Comparison of ENCODE assay signal across 11 mouse cellular contexts in the genomic region with DNA sequence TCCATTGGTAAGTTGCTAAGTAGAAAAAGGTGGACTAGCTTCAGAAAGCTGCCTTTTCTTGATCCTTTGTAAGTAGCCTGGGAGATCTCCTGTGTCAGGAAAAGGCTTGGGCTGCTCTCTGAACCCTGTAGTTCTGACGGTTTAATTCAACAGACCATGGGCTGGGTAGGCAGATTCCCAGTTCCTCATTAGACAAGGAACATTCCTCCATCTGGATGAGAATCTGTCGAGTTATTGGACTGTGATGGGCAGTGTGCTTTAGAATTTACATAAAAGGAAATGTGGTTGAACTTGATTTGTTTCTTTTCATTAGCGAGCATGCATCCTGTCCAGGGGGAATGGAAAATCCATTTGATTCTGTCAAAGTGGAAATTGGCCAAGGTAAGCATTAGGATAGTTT.
"Had no signal": no experiment of that assay in that cellular context is flagged by ENCODE, and none has a peak within 500 bp of the region (broad histone marks: within the 10 kb centered on the region; RNA-seq: fewer than 3 reads in every experiment).

No protein-coding gene starts in this region.

- H3K4me2 ChIP-seq: liver, embryonic 13.5 days; midbrain, embryonic 11.5 days had no signal

- H3K36me3 ChIP-seq: liver, embryonic 13.5 days had no signal

- H3K27ac ChIP-seq: kidney, postnatal 0 days; left cerebral cortex, adult 2 months; liver, embryonic 13.5 days had no signal

- H3K9me3 ChIP-seq: liver, embryonic 13.5 days had no signal

- H3K27me3 ChIP-seq: liver, embryonic 13.5 days had no signal

- DNase-seq: kidney, postnatal 25 days; liver, embryonic 13.5 days; lung, adult 2 months; lung, postnatal 14 days; lung, postnatal 4 days; midbrain, embryonic 14.5 days; thymus, adult 18-20 months; thymus, postnatal 36 days had no signal

- H3K4me1 ChIP-seq: liver, embryonic 13.5 days had no signal

- H3K4me3 ChIP-seq: left cerebral cortex, adult 2 months; liver, embryonic 13.5 days had no signal

- H3K9ac ChIP-seq: liver, embryonic 13.5 days had no signal
